Mouse (Mus musculus) neural tube, embryonic 11.5 days (tissue): Measurements from ENCODE around the gene Slc25a23. TPM values are rescaled to one million over a fixed set of nuclear protein-coding genes. Genes with fewer than 3 reads are reported as not detected.

Source experiments
- ATAC-seq: fragments of 200-750 bp; cut with Nextera tagmentation; 2 replicates; pipeline ENCODE4 v1.8.0; 2017; ENCODE audit warnings: moderate number of reproducible peaks, mild to moderate bottlenecking, moderate TSS enrichment, moderate library complexity; ENCODE audit not compliant: insufficient read depth, low FRiP score, low TSS enrichment
- DNase-seq: peaks from one replicate; pipeline ENCODE4 v3.0.0-alpha.2; 2015; ENCODE audit warnings: low spot score
- H3K27ac ChIP-seq: fragments of 300-500 bp; sonication (generic); 2 replicates; pipeline ENCODE4 v1.5.1; 2014; ENCODE audit warnings: low read depth, mild to moderate bottlenecking, low read length
- H3K27me3 ChIP-seq: fragments of 300-500 bp; sonication (generic); 2 replicates; pipeline ENCODE4 v1.6.1; 2014; ENCODE audit warnings: mild to moderate bottlenecking, low read length, mixed read lengths; ENCODE audit not compliant: control insufficient read depth, insufficient read depth
- H3K36me3 ChIP-seq: fragments of 300-500 bp; sonication (generic); 2 replicates; pipeline ENCODE4 v1.6.1; 2014; ENCODE audit warnings: mild to moderate bottlenecking, low read length, moderate library complexity, mixed read lengths; ENCODE audit not compliant: control insufficient read depth, insufficient read depth
- H3K4me1 ChIP-seq: fragments of 300-500 bp; sonication (generic); 2 replicates; pipeline ENCODE4 v1.6.1; 2014; ENCODE audit warnings: low read length, mixed read lengths; ENCODE audit not compliant: control insufficient read depth, insufficient read depth
- H3K4me2 ChIP-seq: fragments of 300-500 bp; sonication (generic); 2 replicates; pipeline ENCODE4 v1.6.1; 2014; ENCODE audit warnings: low read depth, mild to moderate bottlenecking, moderate library complexity
- H3K4me3 ChIP-seq: fragments of 300-500 bp; sonication (generic); 2 replicates; pipeline ENCODE4 v1.5.1; 2014; ENCODE audit warnings: low read depth, low read length
- H3K9ac ChIP-seq: fragments of 300-500 bp; sonication (generic); 2 replicates; pipeline ENCODE4 v1.6.1; 2014; ENCODE audit warnings: mild to moderate bottlenecking, low read length
- H3K9me3 ChIP-seq: fragments of 300-500 bp; sonication (generic); 2 replicates; pipeline ENCODE4 v1.6.1; 2016; ENCODE audit warnings: low read length; ENCODE audit not compliant: control insufficient read depth
- WGBS: fragments of 180-500 bp; shearing (Covaris S2); extraction: QIAGEN DNeasy Blood & Tissue Kit; methylation state at CpG from one replicate; pipeline ENCODE4 v1.1.7; 2014; 5-methylcytosine and 5-hydroxymethylcytosine counted together
- polyA plus RNA-seq: library from polyadenylated mRNA; unstranded; fragments of >200 nt; fragmentation: Nextera tagmentation; extraction: Ambion mirVana; gene quantifications from 2 replicates; pipeline ENCODE4 v1.2.1, GENCODE M21; 2014

The Slc25a23 gene
- polyA plus RNA-seq, 1 experiment from 2014 or later, result 16.8 TPM

DNA sequence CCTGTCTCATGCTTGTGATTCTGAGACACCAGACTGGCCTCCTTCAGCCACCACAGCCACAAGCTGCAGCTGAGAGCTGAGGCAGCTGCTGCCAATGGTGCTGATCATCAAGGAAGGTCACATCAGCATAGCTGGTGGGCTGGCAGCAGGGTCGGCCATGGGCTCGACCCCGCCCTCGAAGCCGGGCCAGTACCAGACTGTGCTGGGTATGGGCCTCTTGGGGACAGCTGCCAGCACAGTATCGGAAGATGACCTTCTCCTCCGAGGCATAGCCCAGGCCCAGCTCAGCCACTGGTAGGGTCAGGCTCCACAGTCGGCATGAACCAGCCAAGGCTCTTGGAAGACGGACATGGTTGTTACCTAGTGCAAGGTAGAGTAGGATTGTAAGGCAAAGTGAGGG is 60.2 kb downstream of the Slc25a23 start:
- no peaks in the 10 kb centered on the region for H3K9me3 ChIP-seq
- ATAC-seq, result no peak
- no peak overlapping the region for H3K9ac ChIP-seq
- DNase-seq, result no peak
- H3K36me3 ChIP-seq, result peaks cover 17% of the 10 kb centered on the region
- H3K27ac ChIP-seq, result no peak overlapping the region
- H3K4me3 ChIP-seq, result no peak overlapping the region
- no peak overlapping the region for H3K4me2 ChIP-seq
- WGBS, result 91% methylated on average over 9 of the region's 9 CpGs
- H3K4me1 ChIP-seq, result peaks cover 4% of the 10 kb centered on the region
- H3K27me3 ChIP-seq, result no peaks in the 10 kb centered on the region

GRCm38 (mm10) chr17:56997029-56997667 is 62.5 kb downstream of the Slc25a23 start, which contains the start of gene Alkbh7:
Gene Alkbh7 (plus strand): TSS chr17:56997339.
- WGBS, result 0% methylated on average over 38 of the region's 38 CpGs
- peak; percentile 99 for ATAC-seq
- Histone ChIP-seq H3K9ac (peak within 1 kb of the TSS; percentile 60), H3K4me3 (peak within 1 kb of the TSS; percentile 79), H3K27me3 (no peaks in the 10 kb centered on the region), H3K4me1 (peaks cover 4% of the 10 kb centered on the region), H3K27ac (no peak within 1 kb of the TSS), H3K36me3 (peaks cover 25% of the 10 kb centered on the region), H3K9me3 (no peaks in the 10 kb centered on the region), H3K4me2 (peak within 1 kb of the TSS; percentile 38)
- DNase-seq, result peak; percentile 93

DNA sequence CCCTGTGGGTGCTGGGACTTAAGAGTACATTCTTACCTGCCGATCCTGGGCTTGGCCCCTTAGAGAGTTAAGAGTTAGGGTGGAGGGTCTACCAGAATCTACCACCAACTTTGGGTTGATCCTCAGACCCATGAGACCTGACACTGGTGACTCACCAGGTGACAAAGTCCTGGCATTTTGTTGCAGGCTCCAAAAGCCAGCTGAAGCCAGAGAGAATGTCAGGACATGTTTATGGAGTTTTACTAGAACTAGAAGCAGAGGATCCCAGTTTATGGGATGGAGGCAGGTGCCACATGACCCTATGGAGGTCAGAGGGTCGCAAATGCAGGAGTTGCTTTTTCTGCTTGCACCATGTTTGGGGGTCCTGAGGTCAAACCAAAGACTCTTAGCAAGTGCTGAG is 63.2 kb downstream of the Slc25a23 start:
- no peak for DNase-seq
- no peak overlapping the region for H3K9ac ChIP-seq
- no peak overlapping the region for H3K27ac ChIP-seq
- H3K4me2 ChIP-seq, result no peak overlapping the region
- H3K27me3 ChIP-seq, result no peaks in the 10 kb centered on the region
- H3K9me3 ChIP-seq, result no peaks in the 10 kb centered on the region
- H3K4me1 ChIP-seq, result peaks cover 4% of the 10 kb centered on the region
- no peak overlapping the region for H3K4me3 ChIP-seq
- peak; percentile 0; the same call in 1 of the 2 replicates for ATAC-seq
- peaks cover 25% of the 10 kb centered on the region for H3K36me3 ChIP-seq
- 72% methylated on average over 2 of the region's 2 CpGs for WGBS

DNA sequence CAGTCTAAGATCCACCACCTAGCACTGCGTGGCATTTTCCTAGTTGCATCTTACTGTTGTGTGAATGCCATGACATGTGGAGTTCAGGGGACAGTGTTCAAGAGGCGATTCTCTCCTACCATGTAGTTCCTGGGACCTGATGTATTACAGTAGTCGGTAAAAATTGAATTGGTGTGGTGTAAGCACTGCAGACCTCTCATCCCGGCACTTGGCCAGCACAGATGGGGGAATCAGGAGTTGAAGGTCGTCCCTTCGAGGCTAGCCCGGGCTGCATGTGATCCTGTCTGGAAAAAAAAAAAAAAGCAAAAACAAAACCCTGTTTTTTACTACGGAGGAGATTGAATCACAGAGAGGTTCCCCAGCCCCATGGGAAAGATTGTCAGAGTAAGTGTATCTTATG is 64.6 kb downstream of the Slc25a23 start:
- Histone ChIP-seq H3K27ac (no peak overlapping the region), H3K4me1 (peaks cover 4% of the 10 kb centered on the region), H3K9me3 (no peaks in the 10 kb centered on the region), H3K27me3 (no peaks in the 10 kb centered on the region), H3K4me2 (no peak overlapping the region), H3K9ac (no peak overlapping the region), H3K4me3 (no peak overlapping the region), H3K36me3 (peaks cover 25% of the 10 kb centered on the region)
- DNase-seq (no peak), ATAC-seq (no peak)
- 91% methylated on average over 8 of the region's 8 CpGs for WGBS

Other genes starting within 250 kb of the Slc25a23 start
- 3.9 and 4.9 TPM in 2 replicates for gene Rfx2, start 228.8 kb downstream of the Slc25a23 start, polyA plus RNA-seq
- gene Acsbg2, start 185.4 kb downstream of the Slc25a23 start, polyA plus RNA-seq, result not detected in 2 replicates
- gene 1700061G19Rik, start 184.4 kb downstream of the Slc25a23 start, polyA plus RNA-seq, result 0.25 and 0.41 TPM in 2 replicates
- gene Mllt1, start 124.4 kb downstream of the Slc25a23 start, polyA plus RNA-seq, result 31.2 and 36.4 TPM in 2 replicates
- gene Acer1, start 77.7 kb downstream of the Slc25a23 start, polyA plus RNA-seq, result not detected in 2 replicates
- gene Clpp, start 69.6 kb downstream of the Slc25a23 start, polyA plus RNA-seq, result 142 and 156 TPM in 2 replicates
- 37.0 and 39.8 TPM in 2 replicates for gene Alkbh7, start 62.5 kb downstream of the Slc25a23 start, polyA plus RNA-seq
- not detected in 2 replicates for gene Pspn, start 59.8 kb downstream of the Slc25a23 start, polyA plus RNA-seq
- 78.1 and 85.0 TPM in 2 replicates for gene Gtf2f1, start 48.6 kb downstream of the Slc25a23 start, polyA plus RNA-seq
- not detected in 2 replicates for gene Gm17949, start 48.4 kb downstream of the Slc25a23 start, polyA plus RNA-seq
- gene Khsrp, start 28.3 kb downstream of the Slc25a23 start, polyA plus RNA-seq, result 45.4 and 46.2 TPM in 2 replicates
- 0.20 TPM in 1 of 2 replicates, not detected in the other for gene Slc25a41, start 18.2 kb downstream of the Slc25a23 start, polyA plus RNA-seq
- 1.2 and 1.9 TPM in 2 replicates for gene Crb3, start 758 bp downstream of the Slc25a23 start, polyA plus RNA-seq
- gene Dennd1c, start 18.7 kb upstream of the Slc25a23 start, polyA plus RNA-seq, result 2.8 and 2.9 TPM in 2 replicates
- 200 and 229 TPM in 2 replicates for gene Tubb4a, start 27.9 kb upstream of the Slc25a23 start, polyA plus RNA-seq
- gene Tnfsf9, start 45.5 kb upstream of the Slc25a23 start, polyA plus RNA-seq, result 6.1 and 6.8 TPM in 2 replicates
- gene Cd70, start 89.9 kb upstream of the Slc25a23 start, polyA plus RNA-seq, result 0.28 TPM in 1 of 2 replicates, not detected in the other
- 0.28 TPM in 1 of 2 replicates, not detected in the other for gene Tnfsf14, start 134.3 kb upstream of the Slc25a23 start, polyA plus RNA-seq
- gene C3, start 168.3 kb upstream of the Slc25a23 start, polyA plus RNA-seq, result 0.49 and 0.66 TPM in 2 replicates
- 24.2 and 29.1 TPM in 2 replicates for gene Gpr108, start 188.6 kb upstream of the Slc25a23 start, polyA plus RNA-seq
- 21.3 and 21.7 TPM in 2 replicates for gene Trip10, start 189.6 kb upstream of the Slc25a23 start, polyA plus RNA-seq
- 1.9 and 2.5 TPM in 2 replicates for gene Vav1, start 219.2 kb upstream of the Slc25a23 start, polyA plus RNA-seq